Mouse (Mus musculus) forebrain, embryonic 16.5 days (tissue): ENCODE data around the gene Fuom. TPM values are rescaled to one million over a fixed set of nuclear protein-coding genes. Genes with fewer than 3 reads are reported as not detected.

Experiments used
- ATAC-seq: fragments of 200-750 bp; cut with Nextera tagmentation; 2 replicates; pipeline ENCODE4 v1.8.0; 2017; ENCODE audit warnings: mild to moderate bottlenecking, moderate library complexity
- H3K27ac ChIP-seq: fragments of 300-500 bp; sonication (generic); 2 replicates; pipeline ENCODE4 v1.5.1; 2014; ENCODE audit warnings: low read length, control low read depth
- H3K27me3 ChIP-seq: fragments of 300-500 bp; sonication (generic); replicated peaks from 2 replicates; pipeline ENCODE4 v1.6.1; 2014; ENCODE audit warnings: low read length; ENCODE audit not compliant: control insufficient read depth, insufficient read depth
- H3K36me3 ChIP-seq: fragments of 300-500 bp; sonication (generic); 2 replicates; pipeline ENCODE4 v1.6.1; 2014; ENCODE audit not compliant: control insufficient read depth, insufficient read depth
- H3K4me1 ChIP-seq: fragments of 300-500 bp; sonication (generic); replicated peaks from 2 replicates; pipeline ENCODE4 v1.6.1; 2014; ENCODE audit warnings: low read length; ENCODE audit not compliant: control insufficient read depth, insufficient read depth
- H3K4me2 ChIP-seq: fragments of 300-500 bp; sonication (generic); 2 replicates; pipeline ENCODE4 v1.6.1; 2014; ENCODE audit warnings: mild to moderate bottlenecking, low read length, control low read depth
- H3K4me3 ChIP-seq: fragments of 300-500 bp; sonication (generic); replicated peaks from 2 replicates; pipeline ENCODE4 v1.5.1; 2014; ENCODE audit warnings: mild to moderate bottlenecking, low read length, control low read depth
- H3K9ac ChIP-seq: fragments of 300-500 bp; sonication (generic); replicated peaks from 2 replicates; pipeline ENCODE4 v1.6.1; 2014; ENCODE audit warnings: low read depth, low read length, control low read depth
- H3K9me3 ChIP-seq: fragments of 300-500 bp; sonication (generic); 2 replicates; pipeline ENCODE4 v1.6.1; 2016; ENCODE audit warnings: low read length; ENCODE audit not compliant: control insufficient read depth
- WGBS: fragments of 180-500 bp; shearing (Covaris S2); extraction: QIAGEN DNeasy Blood & Tissue Kit; methylation state at CpG from one replicate; pipeline ENCODE4 v1.1.7; 2014; 5-methylcytosine and 5-hydroxymethylcytosine counted together
- polyA plus RNA-seq: library from polyadenylated mRNA; unstranded; fragments of >200 nt; fragmentation: Nextera tagmentation; extraction: Ambion mirVana; gene quantifications from 2 replicates; pipeline ENCODE4 v1.2.1, GENCODE M21; 2015

Fuom gene
- polyA plus RNA-seq, 1 experiment from 2014 or later, result 15.5 TPM

DNA sequence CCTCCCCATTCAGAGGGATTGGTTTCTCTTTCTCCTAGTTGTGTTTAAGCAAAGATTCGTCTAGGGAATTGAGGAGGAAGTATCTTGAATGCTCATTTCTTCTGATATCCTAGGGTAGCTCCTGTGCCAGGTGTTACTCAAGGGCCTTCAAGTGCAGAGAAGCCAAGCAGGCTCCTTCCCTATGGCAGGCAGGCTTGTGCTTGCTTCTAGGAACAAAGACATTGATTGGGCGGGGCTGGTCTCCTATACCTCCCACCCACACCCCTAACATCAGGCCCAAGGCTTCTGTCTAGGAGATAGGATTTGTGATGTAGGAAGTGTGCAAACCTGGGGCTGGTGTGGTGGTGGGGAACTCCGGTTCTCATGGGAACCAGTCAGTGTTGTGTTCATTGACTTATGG lies 24.7 kb upstream of the Fuom start:
- H3K27ac ChIP-seq, result no peak overlapping the region
- no peaks in the 10 kb centered on the region for H3K36me3 ChIP-seq
- H3K9ac ChIP-seq, result no peak overlapping the region

GRCm38 (mm10) chr7:140126022-140126350 lies 23.7 kb upstream of the Fuom start:
- peak overlapping the region; percentile 78 for H3K9ac ChIP-seq
- no peaks in the 10 kb centered on the region for H3K9me3 ChIP-seq
- H3K4me2 ChIP-seq, result peak overlapping the region; percentile 78
- H3K27me3 ChIP-seq, result no peaks in the 10 kb centered on the region
- H3K4me3 ChIP-seq, result peak overlapping the region; percentile 66
- peaks cover 6% of the 10 kb centered on the region for H3K4me1 ChIP-seq
- H3K27ac ChIP-seq, result no peak overlapping the region
- H3K36me3 ChIP-seq, result no peaks in the 10 kb centered on the region
- WGBS, result 11% methylated on average over 5 of the region's 5 CpGs
- 0 out of 2 replicates have a peak, but pooled peaks have one; percentile 2 for ATAC-seq

More for the DNA sequence above, 24.7 kb upstream of the Fuom start:
- Histone ChIP-seq H3K27me3 (no peaks in the 10 kb centered on the region), H3K4me1 (peaks cover 6% of the 10 kb centered on the region), H3K9me3 (no peaks in the 10 kb centered on the region), H3K4me3 (no peak overlapping the region), H3K4me2 (no peak overlapping the region)
- 93% methylated on average over 3 of the region's 3 CpGs for WGBS
- no peak for ATAC-seq

DNA sequence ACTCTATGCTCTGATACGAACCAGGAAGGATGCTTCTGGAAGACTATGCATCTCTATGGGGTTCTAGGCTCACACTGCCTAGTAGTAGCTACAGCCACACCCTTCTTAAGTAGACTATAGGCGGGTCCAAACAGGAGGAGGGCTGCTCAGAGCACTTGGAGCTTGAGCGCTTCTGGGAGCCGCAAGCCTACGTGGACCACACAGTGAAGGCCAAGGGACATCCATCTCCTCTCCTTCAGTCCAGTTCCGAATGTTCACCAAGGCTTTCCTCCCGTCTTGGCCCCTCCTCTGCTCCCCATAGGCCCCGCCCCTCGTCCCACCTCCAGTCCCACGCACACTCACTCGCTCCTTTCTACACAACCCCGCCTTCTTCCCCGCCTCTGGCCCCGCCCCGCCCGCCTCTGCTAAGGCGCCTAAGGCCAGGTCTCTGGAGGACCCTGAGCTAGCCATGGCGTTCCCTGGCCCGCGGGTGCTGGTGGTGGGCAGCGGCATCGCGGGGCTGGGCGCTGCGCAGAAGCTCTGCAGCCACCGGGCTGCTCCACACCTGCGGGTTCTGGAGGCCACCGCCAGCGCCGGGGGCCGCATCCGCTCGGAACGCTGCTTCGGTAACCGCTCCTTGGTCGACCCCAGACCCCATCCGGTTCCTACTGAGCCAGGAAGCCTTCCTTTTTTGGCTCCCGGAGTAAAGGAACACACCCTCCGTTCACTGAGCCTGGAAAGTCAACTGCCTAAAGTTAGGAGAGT lies 23.2 kb upstream of the Fuom start:
- Histone ChIP-seq H3K9ac (peak overlapping the region; percentile 78), H3K9me3 (no peaks in the 10 kb centered on the region), H3K36me3 (no peaks in the 10 kb centered on the region), H3K4me3 (peak overlapping the region; percentile 66), H3K27ac (no peak overlapping the region), H3K4me1 (peaks cover 6% of the 10 kb centered on the region), H3K4me2 (peak overlapping the region; percentile 78), H3K27me3 (no peaks in the 10 kb centered on the region)
- 1% methylated on average over 40 of the region's 40 CpGs for WGBS
- ATAC-seq, result peak; percentile 97

DNA sequence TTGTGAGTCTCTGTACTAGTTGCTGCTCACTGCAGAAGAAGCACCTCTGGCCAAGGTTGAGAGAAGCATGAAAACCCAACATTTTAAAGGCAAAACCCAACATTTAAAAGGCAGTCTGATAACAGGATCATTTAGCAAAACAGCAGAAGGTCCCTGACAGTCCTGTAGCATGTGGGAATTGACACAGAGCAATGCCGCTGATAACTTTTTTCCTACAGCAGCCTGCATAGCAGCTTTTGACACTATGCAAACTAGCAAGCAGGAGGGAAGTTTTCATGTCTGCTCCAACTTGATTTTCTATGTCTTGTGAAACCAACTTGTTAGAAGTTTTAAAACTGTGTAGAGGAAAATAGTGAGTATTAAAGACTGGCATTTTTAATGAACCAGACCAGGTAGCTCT lies 22.1 kb upstream of the Fuom start:
- Histone ChIP-seq H3K9ac (no peak overlapping the region), H3K4me2 (no peak overlapping the region), H3K27ac (no peak overlapping the region), H3K27me3 (no peaks in the 10 kb centered on the region), H3K9me3 (no peaks in the 10 kb centered on the region), H3K4me3 (no peak overlapping the region), H3K36me3 (no peaks in the 10 kb centered on the region), H3K4me1 (peaks cover 6% of the 10 kb centered on the region)
- WGBS, result 97% methylated on average over 1 of the region's 1 CpGs
- ATAC-seq, result no peak

DNA sequence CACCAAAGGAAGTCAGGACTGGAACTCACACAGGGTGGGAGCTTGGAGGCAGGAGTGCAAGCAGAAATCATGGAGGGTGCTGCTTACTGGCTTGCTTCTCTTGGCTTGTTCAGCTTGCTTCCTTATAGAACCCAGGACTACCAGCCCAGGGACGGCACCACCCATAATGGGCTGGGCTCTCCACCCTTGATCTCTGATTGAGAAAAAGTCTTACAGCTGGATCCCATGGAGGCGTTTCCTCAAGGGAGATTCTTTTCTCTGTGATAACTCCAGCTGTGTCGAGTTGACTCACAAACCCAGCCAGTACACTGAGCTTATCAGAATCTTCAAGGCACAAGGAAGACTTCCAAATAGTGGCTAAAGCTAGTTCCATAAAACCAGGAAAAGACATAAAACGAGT lies 20.5 kb upstream of the Fuom start:
- Histone ChIP-seq H3K27ac (no peak overlapping the region), H3K4me3 (no peak overlapping the region), H3K4me2 (no peak overlapping the region), H3K36me3 (no peaks in the 10 kb centered on the region), H3K4me1 (peaks cover 6% of the 10 kb centered on the region), H3K9me3 (no peaks in the 10 kb centered on the region), H3K27me3 (no peaks in the 10 kb centered on the region), H3K9ac (no peak overlapping the region)
- ATAC-seq, result no peak
- WGBS, result 37% methylated on average over 4 of the region's 4 CpGs

- Histone ChIP-seq H3K27me3 (no peaks in the 10 kb centered on the region), H3K27ac (no peak overlapping the region), H3K4me3 (no peak overlapping the region), H3K36me3 (no peaks in the 10 kb centered on the region), H3K9me3 (no peaks in the 10 kb centered on the region), H3K4me1 (peaks cover 12% of the 10 kb centered on the region), H3K9ac (no peak overlapping the region), H3K4me2 (no peak overlapping the region)
- ATAC-seq, result no peak
- WGBS, result 64% methylated on average over 12 of the region's 13 CpGs
These were observed 19.2 kb upstream of the Fuom start for GRCm38 (mm10) chr7:140121338-140121910.

DNA sequence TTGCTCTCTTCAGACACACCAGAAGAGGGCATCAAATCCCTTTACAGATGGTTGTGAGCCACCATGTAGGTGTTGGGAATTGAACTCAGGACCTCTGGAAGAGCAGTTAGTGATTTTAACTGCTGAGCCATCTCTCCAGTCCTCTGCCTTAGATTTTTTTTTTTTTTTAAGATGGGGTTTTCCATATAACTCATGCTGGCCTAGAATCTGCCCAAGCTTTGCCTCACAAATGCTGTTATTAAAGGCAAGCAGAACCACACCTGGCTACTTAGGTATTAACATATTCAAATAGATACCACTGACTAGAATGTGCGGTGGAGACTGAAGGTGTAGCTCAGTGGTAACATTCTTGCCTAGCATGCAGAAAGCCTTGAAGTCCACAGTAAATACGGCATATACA lies 18.2 kb upstream of the Fuom start:
- ATAC-seq, result no peak
- H3K27ac ChIP-seq, result no peak overlapping the region
- no peak overlapping the region for H3K9ac ChIP-seq
- no peaks in the 10 kb centered on the region for H3K36me3 ChIP-seq
- peaks cover 11% of the 10 kb centered on the region for H3K4me1 ChIP-seq
- H3K4me3 ChIP-seq, result no peak overlapping the region
- no peak overlapping the region for H3K4me2 ChIP-seq
- no peaks in the 10 kb centered on the region for H3K9me3 ChIP-seq
- no peaks in the 10 kb centered on the region for H3K27me3 ChIP-seq
- 92% methylated on average over 2 of the region's 2 CpGs for WGBS

DNA sequence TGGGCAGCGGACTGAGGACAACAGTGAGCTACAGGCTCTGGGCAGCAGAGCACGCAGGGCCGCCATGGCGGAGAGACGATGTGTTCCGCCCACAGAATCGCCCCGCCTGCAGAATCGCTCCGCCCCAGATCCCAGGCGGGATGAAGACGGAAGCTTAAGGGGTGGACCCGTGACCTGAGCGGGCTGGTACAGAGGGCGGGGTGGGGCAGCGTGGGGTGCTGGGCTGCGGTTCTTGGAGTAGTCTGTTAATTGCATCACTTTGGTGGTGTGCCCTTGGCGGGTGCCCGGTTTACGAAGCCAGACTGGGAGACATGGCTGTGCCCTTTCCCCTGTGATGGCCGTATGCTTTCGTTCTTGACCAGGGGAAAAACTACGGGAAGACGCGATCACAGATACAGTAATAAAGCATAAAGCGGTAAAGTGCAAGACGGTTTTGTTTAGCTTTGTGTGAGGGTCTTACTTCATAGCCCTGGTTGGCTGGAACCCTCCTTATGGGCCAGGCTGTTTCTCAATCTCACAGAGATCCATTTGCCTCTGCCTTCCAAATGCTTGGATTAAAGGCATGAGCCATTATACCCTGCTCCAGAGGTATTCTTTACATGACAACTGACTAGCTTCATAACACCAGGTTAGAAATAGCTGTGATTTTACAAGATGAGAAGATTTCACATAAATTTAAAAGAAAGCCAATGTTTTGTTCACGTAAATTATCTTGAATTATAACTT lies 14.3 kb upstream of the Fuom start, which contains the start of gene Echs1:
TSS of gene Echs1 (minus strand) at position 148 of the 726 bp plus-strand sequence.
- Histone ChIP-seq H3K9ac (peak within 1 kb of the TSS; percentile 80), H3K4me1 (peaks cover 14% of the 10 kb centered on the region; the same call in 1 of the 2 replicates), H3K4me2 (peak within 1 kb of the TSS; percentile 66), H3K27me3 (no peaks in the 10 kb centered on the region), H3K9me3 (no peaks in the 10 kb centered on the region), H3K4me3 (peak within 1 kb of the TSS; percentile 73), H3K36me3 (no peaks in the 10 kb centered on the region), H3K27ac (peak within 1 kb of the TSS; percentile 70)
- WGBS, result 3% methylated on average over 28 of the region's 28 CpGs
- peak; percentile 96 for ATAC-seq

- Histone ChIP-seq H3K27ac (peak within 1 kb of the TSS; percentile 70), H3K9ac (peak within 1 kb of the TSS; percentile 80), H3K4me1 (peaks cover 14% of the 10 kb centered on the region; the same call in 1 of the 2 replicates), H3K36me3 (peaks cover 4% of the 10 kb centered on the region), H3K27me3 (no peaks in the 10 kb centered on the region), H3K4me3 (peak within 1 kb of the TSS; percentile 73), H3K9me3 (no peaks in the 10 kb centered on the region), H3K4me2 (peak within 1 kb of the TSS; percentile 66)
- WGBS, result 1% methylated on average over 23 of the region's 23 CpGs
- peak; percentile 76 for ATAC-seq
These were observed 13.5 kb upstream of the Fuom start, which contains the start of gene Paox for GRCm38 (mm10) chr7:140115583-140116328. Gene Paox, plus strand, starts transcription at chr7:140115799.
